ENCODE assay signal across 10 mouse cellular contexts in genomic region chr11:88690556-88691287, GRCm38 (mm10). TPM values are rescaled to one million over a fixed set of nuclear protein-coding genes. Genes with fewer than 3 reads are reported as not detected.
DNase-seq lines count a peak whose midpoint lies in the region; ATAC-seq and TF ChIP-seq lines count a peak whose summit lies in the region.
"Had no signal": no experiment of that assay in that cellular context is flagged by ENCODE, and none has a peak within 500 bp of the region (broad histone marks: within the 10 kb centered on the region; RNA-seq: fewer than 3 reads in every experiment).

No protein-coding gene starts in this region.

- H3K4me3 ChIP-seq in heart, embryonic 15.5 days: no peak overlapping the region
- peak overlapping the region; percentile 35 for H3K4me3 ChIP-seq in E14TG2a.4 (replicated peaks; ENCODE audit: low read length)
- H3K4me3 ChIP-seq in embryonic facial prominence, embryonic 11.5 days (ENCODE audit: low read depth, low read length): no peak overlapping the region
- H3K4me3 ChIP-seq in limb, embryonic 11.5 days (ENCODE audit: low read depth, low read length): no peak overlapping the region

- ATAC-seq in heart, embryonic 15.5 days (replicated peaks; ENCODE audit: insufficient number of reproducible peaks, insufficient read depth, low FRiP score, low read depth): no peak
- ATAC-seq in embryonic facial prominence, embryonic 11.5 days (replicated peaks; ENCODE audit: insufficient number of reproducible peaks, low FRiP score, low TSS enrichment, low read depth): no peak
- ATAC-seq in limb, embryonic 11.5 days (ENCODE audit: insufficient number of reproducible peaks, low FRiP score, low TSS enrichment, low read depth): no peak
- no peak for ATAC-seq in activated CD4-positive, CD25-positive, alpha-beta regulatory T cell, adult 4 months

- peaks cover 5% of the 10 kb centered on the region; the same call in 1 of the 2 replicates for H3K36me3 ChIP-seq in heart, embryonic 15.5 days
- H3K36me3 ChIP-seq in E14TG2a.4 (ENCODE audit: insufficient read depth, low read length): peaks cover 49% of the 10 kb centered on the region
- no peaks in the 10 kb centered on the region for H3K36me3 ChIP-seq in embryonic facial prominence, embryonic 11.5 days (replicated peaks; ENCODE audit: control insufficient read depth, insufficient read depth, low read depth, low read length)
- H3K36me3 ChIP-seq in limb, embryonic 11.5 days (ENCODE audit: control insufficient read depth, insufficient read depth, low read length): 0 out of 2 replicates have a peak, but pooled peaks cover 2% of the 10 kb centered on the region

- H3K9me3 ChIP-seq in heart, embryonic 15.5 days (replicated peaks): no peaks in the 10 kb centered on the region
- peaks cover 33% of the 10 kb centered on the region for H3K9me3 ChIP-seq in E14TG2a.4 (ENCODE audit: low read length)
- no peaks in the 10 kb centered on the region for H3K9me3 ChIP-seq in embryonic facial prominence, embryonic 11.5 days (replicated peaks; ENCODE audit: control insufficient read depth, low read length)
- H3K9me3 ChIP-seq in limb, embryonic 11.5 days (ENCODE audit: control insufficient read depth, low read length): no peaks in the 10 kb centered on the region
- H3K9me3 ChIP-seq: G1E had no signal

- no peaks in the 10 kb centered on the region for H3K27me3 ChIP-seq in heart, embryonic 15.5 days
- H3K27me3 ChIP-seq in E14TG2a.4 (ENCODE audit: insufficient read depth, low read length): no peaks in the 10 kb centered on the region
- no peaks in the 10 kb centered on the region for H3K27me3 ChIP-seq in embryonic facial prominence, embryonic 11.5 days (ENCODE audit: control insufficient read depth, insufficient read depth, low read length)
- no peaks in the 10 kb centered on the region for H3K27me3 ChIP-seq in limb, embryonic 11.5 days (ENCODE audit: control insufficient read depth, insufficient read depth, low read length)

- DNase-seq in heart, postnatal 4 days: no peak
- DNase-seq in embryonic facial prominence, embryonic 11.5 days (ENCODE audit: low spot score): peak; percentile 41
- peak; percentile 57 for DNase-seq in limb, embryonic 11.5 days (ENCODE audit: low spot score)
- no peak for DNase-seq in yolk sac, embryonic 10.5 days (ENCODE audit: low spot score)
- DNase-seq in spleen, postnatal 36 days (ENCODE audit: low spot score in 2 of 2): no peak
- DNase-seq: cerebellum, postnatal 10 days had no signal

- peak overlapping the region; percentile 6; the same call in 1 of the 2 replicates for H3K4me2 ChIP-seq in heart, embryonic 15.5 days
- 0 out of 2 replicates have a peak overlapping the region, but pooled peaks have one; percentile 3 for H3K4me2 ChIP-seq in embryonic facial prominence, embryonic 11.5 days (ENCODE audit: low read depth, low read length)
- peak overlapping the region; percentile 26 for H3K4me2 ChIP-seq in limb, embryonic 11.5 days (ENCODE audit: low read depth, severe bottlenecking)

- H3K27ac ChIP-seq in heart, embryonic 15.5 days: peak overlapping the region; percentile 80
- H3K27ac ChIP-seq in embryonic facial prominence, embryonic 11.5 days (replicated peaks; ENCODE audit: low read depth, low read length): peak overlapping the region; percentile 16
- peak overlapping the region; percentile 71 for H3K27ac ChIP-seq in limb, embryonic 11.5 days (replicated peaks; ENCODE audit: low read depth, low read length)

- no peak for TF ChIP-seq CTCF in E14TG2a.4 (conservative IDR thresholded peaks at IDR 0.05; ENCODE audit: low read length)

- whole genome bisulfite sequencing in heart, embryonic 15.5 days: 15% methylated on average over 12 of the region's 12 CpGs
- 13% methylated on average over 12 of the region's 12 CpGs for WGBS in embryonic facial prominence, embryonic 11.5 days
- WGBS in limb, embryonic 11.5 days: 13% methylated on average over 12 of the region's 12 CpGs

- H3K9ac ChIP-seq in heart, embryonic 15.5 days: no peak overlapping the region
- H3K9ac ChIP-seq in embryonic facial prominence, embryonic 11.5 days (replicated peaks; ENCODE audit: low read length): no peak overlapping the region; the same call in 1 of the 2 replicates
- no peak overlapping the region; the same call in 1 of the 2 replicates for H3K9ac ChIP-seq in limb, embryonic 11.5 days (ENCODE audit: low read length)

- peaks cover 82% of the 10 kb centered on the region for H3K4me1 ChIP-seq in heart, embryonic 15.5 days (replicated peaks)
- H3K4me1 ChIP-seq in E14TG2a.4 (replicated peaks; ENCODE audit: low read depth, low read length): peaks cover 73% of the 10 kb centered on the region
- H3K4me1 ChIP-seq in embryonic facial prominence, embryonic 11.5 days (ENCODE audit: control insufficient read depth, insufficient read depth, low read length): peaks cover 30% of the 10 kb centered on the region
- H3K4me1 ChIP-seq in limb, embryonic 11.5 days (ENCODE audit: control insufficient read depth, insufficient read depth, low read length): peaks cover 68% of the 10 kb centered on the region

RNA-seq across cellular contexts. Expression of gene Msi2, which starts 27.6 kb away (rescaled TPM):
- 17.2 and 19.6 TPM in 2 replicates for polyA plus RNA-seq in heart, embryonic 15.5 days (2015; fragmentation: Nextera tagmentation; extraction: Ambion mirVana)
- 100 to 1,000 TPM; 205 to 234 TPM for total RNA-seq in heart, postnatal 4 days (2021)
- polyA plus RNA-seq in embryonic facial prominence, embryonic 11.5 days (2014; fragmentation: Nextera tagmentation; extraction: Ambion mirVana): 13.4 and 15.0 TPM in 2 replicates
- 18.1 and 20.6 TPM in 2 replicates for polyA plus RNA-seq in limb, embryonic 11.5 days (2014; fragmentation: Nextera tagmentation; extraction: Ambion mirVana)
- 10 to 100 TPM; 21.6 to 25.6 TPM for polyA plus RNA-seq in activated CD4-positive, CD25-positive, alpha-beta regulatory T cell, adult 4 months (2017; shearing (Covaris generic))

Comparison
In these comparisons a context has a peak if more than half of its experiments do, and no peak if none do; other contexts are left out.
1. H3K27ac ChIP-seq: peak in every context shown above with its lines; median percentile 80 in heart, embryonic 15.5 days; 71 in limb, embryonic 11.5 days; 16 in embryonic facial prominence, embryonic 11.5 days.
2. DNase-seq: peak in embryonic facial prominence, embryonic 11.5 days (single experiment) and limb, embryonic 11.5 days (single experiment); none in heart, postnatal 4 days (single experiment), yolk sac, embryonic 10.5 days (single experiment) and spleen, postnatal 36 days (0 of 2).
3. Peak in every context shown above with its lines, with median percentiles within 50 percentile points of each other: H3K4me2 ChIP-seq.